Mouse (Mus musculus) left cerebral cortex, postnatal 36 days (tissue): Measurements from ENCODE around the gene Lmna. TPM values are rescaled to one million over a fixed set of nuclear protein-coding genes. Genes with fewer than 3 reads are reported as not detected.

Experiments used
- DNase-seq, 2 experiments: peaks; one replicate each; pipeline ENCODE4 v3.0.0; 2021 to 2022; ENCODE audit warnings: low spot score in 2 of 2, mixed read lengths in 1 of 2
- intact Hi-C: fragments of 180-260 bp; cut with DNase I; formaldehyde crosslinking; loops from one replicate; pipeline ENCODE4 v1.15.1; 2025
- total RNA-seq, 2 experiments: library from RNA; stranded (reverse); gene quantifications; 2 replicates each; pipeline ENCODE4 v1.2.3; 2021

The Lmna gene
- total RNA-seq, 2 experiments from 2014 or later, result 47.1 to 57.3 TPM

DNA sequence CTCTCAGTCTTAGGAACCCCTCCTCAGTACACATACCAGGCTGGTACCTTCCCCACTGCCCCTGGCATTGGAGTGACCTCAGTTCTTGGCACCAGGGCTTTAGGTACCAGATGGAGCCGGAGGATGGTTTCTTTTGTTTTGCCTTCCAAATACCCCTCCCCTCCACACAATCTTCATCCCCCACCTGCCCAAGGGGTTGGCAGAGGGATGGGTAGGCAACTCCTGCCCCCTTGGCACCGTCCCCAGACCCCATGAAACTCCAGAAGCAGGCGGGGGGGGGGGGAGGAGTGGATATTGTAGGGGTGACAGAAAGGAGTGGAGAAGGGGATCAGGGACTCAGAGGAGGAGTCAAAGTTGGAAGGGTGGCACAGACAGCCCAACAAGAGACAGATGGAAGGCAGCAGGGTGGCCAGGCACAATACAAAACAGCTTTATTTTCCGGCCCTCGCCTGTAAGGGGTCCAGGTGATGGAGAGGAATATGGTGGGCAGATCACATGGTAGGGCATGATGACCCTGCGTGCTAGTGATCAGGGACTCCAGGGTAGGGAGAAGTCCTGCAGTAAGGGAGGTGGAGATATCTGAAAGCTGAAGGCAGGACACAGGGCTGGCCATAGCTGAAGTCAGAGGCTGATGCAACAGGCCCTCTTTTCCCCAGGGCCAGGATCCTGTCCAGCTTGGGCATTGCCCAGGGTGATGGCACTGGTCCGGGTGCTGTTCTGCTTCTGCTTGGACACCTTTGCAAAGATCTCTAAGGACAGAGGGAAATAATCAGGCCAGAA is 32.1 kb upstream of the Lmna start:
- intact Hi-C loops, result no loop called here
- no peak for DNase-seq

- intact Hi-C loops, result no loop called here
- no peak for DNase-seq
These were observed 30.3 kb upstream of the Lmna start for GRCm38 (mm10) chr3:88540085-88540484.

GRCm38 (mm10) chr3:88539397-88539796 is 29.6 kb upstream of the Lmna start:
- intact Hi-C loops, result no loop called here
- no peak for DNase-seq

DNA sequence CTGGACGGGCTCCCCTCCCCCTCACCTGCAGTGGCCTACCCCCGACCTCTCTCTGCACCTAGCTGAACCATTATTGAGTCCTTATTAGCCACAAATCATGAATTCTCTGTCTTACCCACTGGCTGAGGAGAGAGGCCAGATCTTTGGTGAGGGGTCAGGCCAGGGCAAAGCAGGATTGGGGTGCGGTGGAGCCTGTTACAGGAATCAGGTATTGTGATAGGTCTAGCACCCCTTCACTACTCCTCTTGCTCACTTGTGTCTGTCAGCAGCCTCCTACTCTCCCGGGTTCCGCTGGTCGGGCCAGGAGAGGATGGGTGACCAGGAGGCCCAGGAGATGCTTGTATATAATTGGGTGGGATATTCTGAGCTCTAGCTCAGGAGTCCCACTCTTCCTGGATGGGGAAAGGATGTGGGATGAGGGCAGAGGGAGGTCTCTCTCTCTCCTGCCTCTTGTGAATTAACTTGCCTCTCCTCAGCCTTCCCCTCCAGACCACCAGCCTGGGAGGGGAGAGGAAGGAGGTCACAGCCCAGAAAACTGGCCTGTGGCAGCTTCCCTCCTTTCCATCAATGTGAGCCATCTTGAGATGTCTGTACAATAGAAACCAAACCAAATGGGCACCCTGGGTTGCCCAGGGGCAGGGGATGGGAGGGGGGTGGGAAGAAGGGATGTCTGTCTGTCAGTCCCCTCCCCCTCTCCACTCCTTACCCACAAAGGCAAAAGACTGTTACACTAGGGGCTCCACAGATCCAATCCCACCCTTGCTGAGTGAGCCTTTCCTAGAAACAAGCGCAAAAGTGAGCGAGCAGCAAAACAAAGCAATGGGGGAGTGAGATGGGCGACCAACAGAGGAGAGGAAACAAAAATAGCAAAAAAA is 28.8 kb upstream of the Lmna start:
- intact Hi-C loops, result no loop called here
- no peak for DNase-seq

- intact Hi-C loops, result no loop called here
- no peak for DNase-seq
These were observed 27.4 kb upstream of the Lmna start for GRCm38 (mm10) chr3:88537146-88537545.

DNA sequence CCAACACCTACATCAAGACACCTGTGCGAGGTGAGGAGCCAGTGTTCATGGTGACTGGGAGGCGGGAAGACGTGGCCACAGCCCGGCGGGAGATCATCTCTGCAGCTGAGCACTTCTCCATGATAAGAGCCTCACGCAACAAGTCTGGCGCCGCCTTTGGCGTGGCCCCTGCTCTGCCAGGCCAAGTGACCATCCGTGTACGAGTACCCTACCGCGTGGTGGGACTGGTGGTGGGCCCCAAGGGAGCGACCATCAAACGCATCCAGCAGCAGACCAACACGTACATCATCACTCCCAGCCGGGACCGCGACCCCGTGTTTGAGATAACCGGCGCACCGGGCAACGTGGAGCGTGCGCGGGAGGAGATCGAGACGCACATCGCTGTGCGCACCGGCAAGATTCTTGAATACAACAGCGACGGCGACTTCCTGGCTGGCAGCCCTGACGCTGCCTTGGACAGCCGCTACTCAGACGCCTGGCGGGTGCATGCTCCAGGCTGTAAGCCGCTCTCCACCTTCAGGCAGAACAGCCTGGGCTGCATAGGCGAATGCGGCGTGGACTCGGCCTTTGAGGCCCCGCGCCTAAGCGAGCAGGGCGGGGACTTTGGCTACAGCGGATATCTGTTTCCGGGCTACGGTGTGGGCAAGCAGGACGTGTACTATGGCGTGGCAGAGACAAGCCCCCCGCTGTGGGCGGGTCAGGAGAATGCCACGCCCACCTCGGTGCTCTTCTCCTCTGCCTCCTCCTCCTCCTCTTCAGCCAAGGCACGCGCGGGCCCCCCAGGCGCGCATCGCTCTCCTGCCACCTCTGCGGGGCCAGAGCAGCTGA is 26.6 kb upstream of the Lmna start:
- DNase-seq, result peak; percentile 82 to 85
- intact Hi-C loops, result no loop called here

- intact Hi-C loops, result no loop called here
These were observed 25.8 kb upstream of the Lmna start for GRCm38 (mm10) chr3:88535527-88535926.

DNA sequence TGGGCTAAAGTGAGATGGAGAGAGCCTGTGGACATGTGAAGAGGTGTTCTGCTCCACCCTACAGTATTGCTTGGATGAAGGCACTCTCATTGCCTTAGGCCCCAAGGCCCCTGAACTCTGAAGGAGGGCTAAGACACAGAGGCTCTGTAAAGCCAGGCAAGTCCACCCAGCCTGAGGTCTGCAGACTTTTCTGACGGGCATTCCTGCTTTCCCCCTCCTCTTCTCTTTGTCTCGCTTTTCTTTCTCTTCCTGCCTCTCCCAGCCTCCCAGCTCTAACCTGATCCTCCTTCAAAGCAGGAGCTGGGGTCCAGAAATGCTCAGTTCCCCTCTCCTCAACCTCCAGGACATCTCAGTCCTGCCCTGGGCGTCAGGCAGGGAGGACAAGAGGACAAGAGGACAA is 25.2 kb upstream of the Lmna start:
- intact Hi-C loops, result no loop called here
- no peak for DNase-seq

More at GRCm38 (mm10) chr3:88535527-88535926, 25.8 kb upstream of the Lmna start:
- DNase-seq, result no peak

GRCm38 (mm10) chr3:88533706-88534105 is 23.9 kb upstream of the Lmna start:
- DNase-seq, result no peak
- intact Hi-C loops, result loop anchor here (5.0 kb wide), 1 partner anchor 121 kb away; the partner anchor contains the start of gene Pmf1

- DNase-seq, result no peak
- intact Hi-C loops, result loop anchor here (5.0 kb wide), 1 partner anchor 121 kb away; the partner anchor contains the start of gene Pmf1
These were observed 23.1 kb upstream of the Lmna start for GRCm38 (mm10) chr3:88532689-88533511.

DNA sequence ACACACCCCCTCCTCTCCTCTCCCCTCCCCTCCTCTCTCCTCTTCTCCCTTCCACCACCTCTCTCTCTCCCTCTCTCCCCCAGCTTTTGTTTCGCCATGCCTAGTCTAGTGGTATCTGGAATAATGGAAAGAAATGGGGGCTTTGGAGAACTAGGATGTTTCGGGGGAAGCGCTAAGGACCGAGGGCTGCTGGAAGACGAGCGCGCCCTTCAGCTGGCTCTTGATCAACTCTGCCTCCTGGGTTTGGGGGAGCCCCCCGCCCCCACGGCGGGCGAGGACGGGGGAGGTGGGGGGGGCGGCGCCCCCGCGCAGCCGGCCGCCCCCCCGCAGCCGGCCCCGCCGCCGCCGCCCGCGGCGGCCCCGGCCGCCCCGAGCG is 22.5 kb upstream of the Lmna start, which contains the start of gene Mex3a:
Mex3a (plus strand) TSS at position 97 of the 376 bp plus-strand sequence.
- intact Hi-C loops, result loop anchor here (5.0 kb wide), 1 partner anchor 120 kb away; the partner anchor contains the start of gene Pmf1
- DNase-seq, result no peak

DNA sequence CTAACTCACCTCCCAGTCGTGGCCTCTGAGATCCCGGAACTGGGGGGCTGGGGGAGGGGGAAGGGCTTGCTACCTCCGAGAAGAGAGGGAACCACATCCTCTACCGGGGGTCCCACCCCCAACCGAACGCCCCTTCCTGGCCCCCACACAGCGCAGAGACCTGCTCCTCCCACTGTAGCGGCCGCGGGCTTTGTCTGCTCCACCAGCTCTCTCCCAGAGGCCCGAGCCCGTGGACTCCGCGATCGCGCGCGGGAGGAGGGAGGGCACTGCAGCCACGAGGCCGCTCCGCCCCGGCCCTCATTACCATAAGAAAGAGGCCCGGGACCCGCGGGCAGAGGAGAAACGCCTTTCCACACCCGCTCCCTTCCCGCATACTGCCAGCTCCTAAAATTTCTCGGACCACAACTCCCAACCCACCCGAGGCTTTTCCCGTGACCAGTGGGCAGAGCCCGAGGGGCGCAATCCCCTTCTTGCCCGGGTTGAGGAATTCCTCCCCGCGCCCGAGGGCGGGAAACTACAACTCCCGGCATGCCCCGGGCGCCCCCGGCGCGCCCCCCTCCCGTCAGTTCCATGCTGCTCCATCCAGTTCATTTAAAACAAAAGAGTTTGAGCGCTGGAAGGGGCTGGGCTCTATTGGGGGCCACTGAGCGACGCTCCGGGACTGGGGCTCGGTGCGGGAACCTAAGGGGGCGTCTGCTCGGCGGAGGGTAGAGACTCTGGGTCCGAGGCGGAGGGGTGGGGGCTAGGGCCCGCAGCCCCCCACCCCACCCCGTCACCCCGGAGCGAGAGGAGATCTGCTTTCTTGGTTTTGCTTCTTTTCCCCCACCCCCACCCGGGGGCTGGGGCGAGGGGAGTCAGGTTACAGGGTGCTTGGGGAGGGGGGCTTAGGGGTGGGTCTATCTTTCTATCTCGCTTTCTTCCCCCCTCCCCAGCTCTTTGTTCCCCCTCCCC is 21.9 kb upstream of the Lmna start:
- DNase-seq, result peak; percentile 86 to 88
- intact Hi-C loops, result loop anchor here (1.0 to 5.0 kb wide), 2 partner anchors 21 to 119 kb away; partner anchors contain the start of gene Pmf1

GRCm38 (mm10) chr3:88530082-88530864 is 20.5 kb upstream of the Lmna start:
- no peak for DNase-seq
- intact Hi-C loops, result loop anchor here (5.0 kb wide), 1 partner anchor 118 kb away; the partner anchor contains the start of gene Pmf1

GRCm38 (mm10) chr3:88529204-88530000 is 19.6 kb upstream of the Lmna start:
- intact Hi-C loops, result no loop called here
- DNase-seq, result no peak

GRCm38 (mm10) chr3:88528646-88529045 is 18.9 kb upstream of the Lmna start:
- intact Hi-C loops, result no loop called here
- no peak for DNase-seq

- DNase-seq, result no peak
- intact Hi-C loops, result no loop called here
These were observed 17.8 kb upstream of the Lmna start for GRCm38 (mm10) chr3:88527565-88527964.
